Mouse (Mus musculus) C2C12 (cell line): ENCODE results near the gene Hpcal1. TPM values are rescaled to one million over a fixed set of nuclear protein-coding genes. Genes with fewer than 3 reads are reported as not detected.
"Not testable (repeated sequence)": the region's sequence is repeated elsewhere in the genome, so short reads cannot be mapped to it uniquely, and the experiment has no call there.

ENCODE experiments used
- H3K27me3 ChIP-seq: one replicate; pipeline ENCODE4 v1.6.1; 2011; ENCODE audit not compliant: control insufficient read depth, insufficient read depth, insufficient read length
- H3K36me3 ChIP-seq: one replicate; pipeline ENCODE4 v1.6.1; 2011; ENCODE audit not compliant: control insufficient read depth, insufficient read depth
- H3K4me3 ChIP-seq: one replicate; pipeline ENCODE4 v1.5.1; 2011; ENCODE audit warnings: mild to moderate bottlenecking, control low read depth; ENCODE audit not compliant: poor library complexity, insufficient read depth, severe bottlenecking
- H3K79me2 ChIP-seq: one replicate; pipeline ENCODE4 v1.6.1; 2011; ENCODE audit not compliant: control insufficient read depth, insufficient read depth
- H3K79me3 ChIP-seq: one replicate; pipeline ENCODE4 v1.6.1; 2011; ENCODE audit warnings: low read depth, control low read depth
- H3ac ChIP-seq: one replicate; pipeline ENCODE3; 2011; ENCODE audit warnings: low read depth; ENCODE audit not compliant: control insufficient read depth, insufficient read length
- CEBPB ChIP-seq: IDR thresholded peaks from one replicate; pipeline ENCODE4 v1.6.1; 2011; ENCODE audit warnings: low read depth, mild to moderate bottlenecking, control low read depth, moderate library complexity
- CTCF ChIP-seq: IDR thresholded peaks from one replicate; pipeline ENCODE4 v1.5.1; 2011; ENCODE audit not compliant: control insufficient read depth, insufficient read depth, insufficient read length
- MYOD1 ChIP-seq: IDR thresholded peaks from one replicate; pipeline ENCODE4 v1.6.1; 2011; ENCODE audit warnings: low read depth; ENCODE audit not compliant: control insufficient read depth, insufficient read length
- USF1 ChIP-seq: IDR thresholded peaks from one replicate; pipeline ENCODE4 v1.6.1; 2011; ENCODE audit warnings: low read depth, mild to moderate bottlenecking, control low read depth, moderate library complexity
- polyA plus RNA-seq: library from polyadenylated mRNA; unstranded; fragments of >200 nt; fragmentation: generic; extraction: Trizol; gene quantifications from one replicate; pipeline ENCODE4 v1.2.1, GENCODE M21; 2012; ENCODE audit warnings: missing spikeins

Gene Hpcal1
- polyA plus RNA-seq, 1 experiment: 114 TPM

GRCm38 (mm10) chr12:17808542-17808941, 117.9 kb downstream of the Hpcal1 start:
- no peaks in the 10 kb centered on the region for H3K27me3 ChIP-seq
- H3K79me2 ChIP-seq: no peaks in the 10 kb centered on the region

DNA sequence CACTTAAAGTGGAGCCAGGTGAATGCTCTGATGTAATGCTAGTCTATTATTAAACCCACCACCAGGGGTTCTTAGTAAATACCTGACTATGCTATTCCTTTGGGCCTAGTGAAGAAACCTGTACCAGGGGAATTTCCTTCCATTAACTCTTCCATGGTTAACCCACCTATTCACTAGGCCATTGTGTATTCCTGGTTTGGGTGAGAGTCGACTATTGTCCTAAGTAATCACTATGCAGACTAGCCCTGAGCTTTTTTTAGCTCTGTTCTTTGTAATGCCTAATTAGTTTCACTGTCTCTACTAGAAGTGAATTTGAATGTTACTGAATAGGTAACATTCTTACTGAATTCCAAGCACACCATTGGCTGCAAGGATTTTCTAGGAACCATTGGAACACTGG, 144.6 kb downstream of the Hpcal1 start:
- H3ac ChIP-seq, H3K4me3 ChIP-seq, H3K79me2 ChIP-seq, H3K79me3 ChIP-seq, H3K27me3 ChIP-seq, H3K36me3 ChIP-seq: not testable (repeated sequence)

More at GRCm38 (mm10) chr12:17808542-17808941, 117.9 kb downstream of the Hpcal1 start:
- Histone ChIP-seq H3K79me3 (no peaks in the 10 kb centered on the region), H3ac (no peak overlapping the region), H3K4me3 (no peak overlapping the region), H3K36me3 (no peaks in the 10 kb centered on the region)
- TF ChIP-seq USF1 (no peak), CEBPB (no peak), MYOD1 (no peak), CTCF (peak; percentile 21)

Other genes starting within 250 kb of the Hpcal1 start
- gene Odc1, start 146.1 kb upstream of the Hpcal1 start, polyA plus RNA-seq: 256 TPM